Mouse (Mus musculus): ENCODE results near the gene Car2.

- no peak for TF ChIP-seq CTCF (IDR thresholded peaks at IDR 0.05; ENCODE audit: low read depth)
- TF ChIP-seq EP300 (IDR thresholded peaks at IDR 0.05; ENCODE audit: low read depth): no peak
These were observed 64.0 kb downstream of the Car2 start for GRCm38 (mm10) chr3:14950031-14950430.

Data from liver, embryonic 14.5 days (tissue).